16 mouse cellular contexts compared by ENCODE assay signal in the genomic region with DNA sequence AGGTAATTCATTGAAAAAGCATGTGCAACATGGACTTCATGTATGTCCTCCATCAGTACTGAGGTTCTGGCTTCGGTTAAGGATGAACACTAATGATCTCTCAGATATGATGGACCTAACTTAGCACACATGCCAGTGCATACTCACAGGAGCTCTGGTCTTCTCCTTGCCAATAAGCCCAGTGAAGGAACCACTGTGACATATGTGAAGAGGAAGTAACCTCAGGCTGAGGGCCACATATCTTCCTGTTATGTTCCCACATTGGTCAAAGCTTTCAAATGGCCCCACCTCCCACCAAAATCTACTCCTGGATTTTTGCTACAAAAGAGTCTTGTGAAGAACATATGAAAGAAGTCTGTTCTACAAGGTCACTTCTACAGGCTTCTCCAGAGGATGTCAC.
"Had no signal": no experiment of that assay in that cellular context is flagged by ENCODE, and none has a peak within 500 bp of the region (broad histone marks: within the 10 kb centered on the region; RNA-seq: fewer than 3 reads in every experiment).

No protein-coding gene starts in this region.

- DNase-seq: gastrocnemius, adult 2 months; gastrocnemius, postnatal 10 days; gastrocnemius, postnatal 25 days; heart, adult 11 months; heart, postnatal 10 days; heart, postnatal 4 days; kidney, adult 11 months; kidney, adult 2 months; kidney, adult 9 months; kidney, postnatal 10 days; kidney, postnatal 25 days; kidney, postnatal 4 days; liver; liver, embryonic 13.5 days had no signal

- ATAC-seq: hindbrain, postnatal 0 days; intestine, embryonic 16.5 days had no signal
